Mouse (Mus musculus) neural tube, embryonic 15.5 days (tissue): ENCODE results near the gene Gk2. TPM values are rescaled to one million over a fixed set of nuclear protein-coding genes. Genes with fewer than 3 reads are reported as not detected.

Source experiments
- ATAC-seq: fragments of 200-750 bp; cut with Nextera tagmentation; 2 replicates; pipeline ENCODE4 v1.8.0; 2017; ENCODE audit warnings: mild to moderate bottlenecking, moderate TSS enrichment, moderate library complexity; ENCODE audit not compliant: low FRiP score
- H3K27ac ChIP-seq: fragments of 300-500 bp; sonication (generic); replicated peaks from 2 replicates; pipeline ENCODE4 v1.5.1; 2015; ENCODE audit warnings: mild to moderate bottlenecking, inconsistent platforms
- H3K27me3 ChIP-seq: fragments of 300-500 bp; sonication (generic); replicated peaks from 2 replicates; pipeline ENCODE4 v1.6.1; 2015; ENCODE audit warnings: inconsistent platforms
- H3K36me3 ChIP-seq: fragments of 300-500 bp; sonication (generic); 2 replicates; pipeline ENCODE4 v1.6.1; 2015; ENCODE audit warnings: inconsistent platforms
- H3K4me1 ChIP-seq: fragments of 300-500 bp; sonication (generic); 2 replicates; pipeline ENCODE4 v1.6.1; 2015; ENCODE audit warnings: inconsistent platforms
- H3K4me2 ChIP-seq: fragments of 300-500 bp; sonication (generic); 2 replicates; pipeline ENCODE4 v1.6.1; 2015; ENCODE audit warnings: inconsistent platforms, mild to moderate bottlenecking, moderate library complexity
- H3K4me3 ChIP-seq: fragments of 300-500 bp; sonication (generic); replicated peaks from 2 replicates; pipeline ENCODE4 v1.5.1; 2015; ENCODE audit warnings: mild to moderate bottlenecking, inconsistent platforms
- H3K9ac ChIP-seq: fragments of 300-500 bp; sonication (generic); replicated peaks from 2 replicates; pipeline ENCODE4 v1.6.1; 2015; ENCODE audit warnings: mild to moderate bottlenecking, inconsistent platforms
- H3K9me3 ChIP-seq: fragments of 300-500 bp; sonication (generic); replicated peaks from 2 replicates; pipeline ENCODE4 v1.6.1; 2016; ENCODE audit warnings: inconsistent platforms
- WGBS: fragments of 180-500 bp; shearing (Covaris S2); methylation state at CpG from one replicate; pipeline ENCODE4 v1.1.7; 2015; ENCODE audit warnings: mixed read lengths; 5-methylcytosine and 5-hydroxymethylcytosine counted together
- polyA plus RNA-seq: library from polyadenylated mRNA; unstranded; fragments of >200 nt; fragmentation: Nextera tagmentation; extraction: Ambion mirVana; gene quantifications from 2 replicates; pipeline ENCODE4 v1.2.1, GENCODE M21; 2015

The Gk2 gene
- not detected in 2 replicates for polyA plus RNA-seq

DNA sequence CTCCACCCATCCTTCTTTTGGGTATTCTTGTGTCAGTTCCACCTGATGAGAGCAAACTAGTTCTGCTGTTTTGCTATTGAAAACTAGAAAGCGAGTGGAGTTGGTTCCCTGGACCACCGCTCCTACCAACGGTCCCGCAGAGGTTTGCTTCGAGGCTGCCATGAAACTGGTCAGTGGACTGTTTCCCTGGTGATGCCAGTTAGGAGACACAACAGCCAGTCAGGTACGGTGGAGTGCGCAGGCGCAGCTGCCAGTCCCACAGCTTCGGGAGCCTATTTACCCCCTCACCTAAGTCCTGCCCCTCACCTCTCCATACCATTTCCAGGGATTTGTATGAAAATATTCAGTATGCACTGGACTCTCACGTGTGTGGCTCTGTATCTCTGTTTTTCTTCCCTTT is at the start of gene Gk2:
Gene Gk2, minus strand, starts transcription at position 206 of the 400 bp plus-strand sequence.
- H3K4me2 ChIP-seq = no peak within 1 kb of the TSS
- H3K27me3 ChIP-seq = no peaks in the 10 kb centered on the region
- no peaks in the 10 kb centered on the region for H3K36me3 ChIP-seq
- no peak within 1 kb of the TSS for H3K9ac ChIP-seq
- H3K9me3 ChIP-seq = no peaks in the 10 kb centered on the region
- H3K4me1 ChIP-seq = no peaks in the 10 kb centered on the region
- no peak for ATAC-seq
- WGBS = 95% methylated on average over 10 of the region's 10 CpGs
- no peak within 1 kb of the TSS for H3K4me3 ChIP-seq
- H3K27ac ChIP-seq = no peak within 1 kb of the TSS

DNA sequence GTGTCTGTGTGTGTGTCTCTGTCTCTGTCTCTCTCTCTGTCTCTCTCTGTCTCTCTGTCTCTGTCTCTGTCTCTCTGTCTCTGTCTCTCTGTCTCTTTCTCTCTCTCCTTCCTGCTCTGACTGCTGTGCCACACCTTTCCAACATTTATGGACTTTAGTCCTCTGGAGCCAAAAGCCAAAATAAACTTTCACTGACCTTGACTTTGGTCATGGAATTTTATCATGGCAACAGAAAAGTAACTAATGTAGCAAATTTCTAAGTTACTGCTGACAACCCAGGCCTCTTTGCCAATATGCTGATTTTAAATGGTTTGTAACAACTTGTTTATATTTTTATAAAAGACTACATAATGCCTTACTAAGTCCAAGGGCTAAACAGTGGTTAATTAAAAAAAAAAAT is 41.2 kb upstream of the Gk2 start:
- no peak overlapping the region for H3K4me2 ChIP-seq
- no peak overlapping the region for H3K4me3 ChIP-seq
- no peaks in the 10 kb centered on the region for H3K27me3 ChIP-seq
- no peaks in the 10 kb centered on the region for H3K36me3 ChIP-seq
- H3K9ac ChIP-seq = no peak overlapping the region
- no peaks in the 10 kb centered on the region for H3K4me1 ChIP-seq
- no peaks in the 10 kb centered on the region for H3K9me3 ChIP-seq
- ATAC-seq = no peak
- no peak overlapping the region for H3K27ac ChIP-seq

DNA sequence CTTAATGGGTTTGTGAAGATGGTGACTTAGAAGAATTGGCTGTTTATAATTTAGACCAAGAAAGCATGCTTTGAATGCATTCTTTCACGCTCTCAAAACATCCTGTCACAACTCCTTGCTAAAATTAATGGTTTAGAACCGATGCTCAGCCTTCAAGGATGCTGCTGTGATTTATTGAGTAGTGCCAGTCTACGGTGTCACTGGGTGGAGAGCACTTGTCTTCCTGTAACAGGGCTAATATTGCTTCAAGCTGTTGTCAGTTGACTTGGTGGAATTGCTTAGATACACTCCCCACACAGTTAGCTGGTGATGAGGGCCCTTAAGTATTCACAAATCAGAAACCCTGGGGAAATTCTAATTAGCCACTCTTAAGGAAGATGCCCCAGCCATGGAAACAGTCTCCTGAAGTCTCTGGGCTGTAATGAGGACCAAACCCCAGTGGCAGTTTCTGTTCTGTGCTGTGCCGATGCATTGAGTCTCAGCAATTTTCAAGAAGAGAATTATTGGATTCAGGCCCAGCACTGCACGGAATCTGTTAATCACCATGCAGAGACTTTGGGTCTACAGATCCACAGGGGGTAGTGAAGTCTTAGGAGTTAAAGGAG is 38.8 kb upstream of the Gk2 start:
- H3K4me1 ChIP-seq = no peaks in the 10 kb centered on the region
- no peaks in the 10 kb centered on the region for H3K36me3 ChIP-seq
- H3K27ac ChIP-seq = no peak overlapping the region
- WGBS = 40% methylated on average over 5 of the region's 5 CpGs
- no peak overlapping the region for H3K4me3 ChIP-seq
- H3K9me3 ChIP-seq = no peaks in the 10 kb centered on the region
- no peak overlapping the region for H3K4me2 ChIP-seq
- no peak overlapping the region for H3K9ac ChIP-seq
- H3K27me3 ChIP-seq = no peaks in the 10 kb centered on the region
- no peak for ATAC-seq

- no peaks in the 10 kb centered on the region for H3K36me3 ChIP-seq
- no peak for ATAC-seq
- 89% methylated on average over 5 of the region's 5 CpGs for WGBS
Measured at GRCm38 (mm10) chr5:97493421-97493820, 36.6 kb upstream of the Gk2 start.

DNA sequence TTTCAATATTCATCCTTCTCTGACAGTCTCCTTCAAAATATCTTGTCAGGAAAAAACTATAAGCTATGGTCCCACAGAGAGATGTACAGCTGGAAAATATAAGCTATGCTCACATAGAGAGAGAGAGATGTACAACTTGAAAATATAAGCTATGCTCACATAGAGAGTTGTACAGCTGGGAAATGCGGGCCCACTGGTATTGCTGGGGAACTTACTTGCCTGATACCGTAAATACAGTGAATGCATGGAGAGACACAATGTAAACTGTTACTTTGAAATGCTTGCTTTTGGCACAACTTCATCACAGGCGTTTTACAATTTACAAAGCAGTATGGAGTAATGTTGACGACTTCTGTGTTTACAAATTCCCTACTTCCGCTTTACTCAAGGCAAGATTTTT is 29.3 kb upstream of the Gk2 start:
- no peak overlapping the region for H3K9ac ChIP-seq
- ATAC-seq = no peak
- no peak overlapping the region for H3K27ac ChIP-seq
- no peaks in the 10 kb centered on the region for H3K27me3 ChIP-seq
- no peaks in the 10 kb centered on the region for H3K36me3 ChIP-seq
- no peaks in the 10 kb centered on the region for H3K4me1 ChIP-seq
- H3K9me3 ChIP-seq = no peaks in the 10 kb centered on the region
- 92% methylated on average over 5 of the region's 5 CpGs for WGBS
- H3K4me2 ChIP-seq = no peak overlapping the region
- H3K4me3 ChIP-seq = no peak overlapping the region

More at GRCm38 (mm10) chr5:97493421-97493820, 36.6 kb upstream of the Gk2 start:
- Histone ChIP-seq H3K27ac (no peak overlapping the region), H3K4me1 (no peaks in the 10 kb centered on the region), H3K27me3 (no peaks in the 10 kb centered on the region), H3K4me3 (no peak overlapping the region), H3K9me3 (no peaks in the 10 kb centered on the region), H3K4me2 (no peak overlapping the region), H3K9ac (no peak overlapping the region)

DNA sequence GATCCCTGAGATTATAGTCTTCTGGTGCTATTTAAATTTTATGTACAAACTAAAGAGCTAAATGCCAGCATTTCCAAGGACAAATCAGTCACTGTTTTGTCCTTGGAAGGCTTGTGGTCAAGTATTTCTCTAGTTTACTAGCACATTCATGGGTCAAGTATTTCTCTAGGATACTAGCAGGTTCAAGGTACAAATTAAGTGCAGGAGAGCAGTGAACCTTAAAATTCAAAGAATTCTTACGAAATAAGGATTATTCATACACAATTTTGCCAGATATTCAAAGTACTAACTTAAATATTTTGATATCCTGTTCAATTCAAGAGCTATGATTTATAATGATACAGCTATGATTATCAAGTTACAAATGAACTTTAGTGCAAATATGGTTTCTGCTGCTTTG is 23.2 kb upstream of the Gk2 start:
- 91% methylated on average over 1 of the region's 1 CpGs for WGBS
- no peak overlapping the region for H3K9ac ChIP-seq
- H3K4me2 ChIP-seq = no peak overlapping the region
- no peaks in the 10 kb centered on the region for H3K36me3 ChIP-seq
- no peaks in the 10 kb centered on the region for H3K9me3 ChIP-seq
- ATAC-seq = no peak
- H3K27me3 ChIP-seq = no peaks in the 10 kb centered on the region
- no peak overlapping the region for H3K27ac ChIP-seq
- no peak overlapping the region for H3K4me3 ChIP-seq
- no peaks in the 10 kb centered on the region for H3K4me1 ChIP-seq

GRCm38 (mm10) chr5:97467246-97467645 is 10.4 kb upstream of the Gk2 start:
- Histone ChIP-seq H3K9me3 (no peaks in the 10 kb centered on the region), H3K27ac (no peak overlapping the region; the same call in 1 of the 2 replicates), H3K9ac (no peak overlapping the region), H3K4me2 (no peak overlapping the region), H3K4me3 (no peak overlapping the region), H3K27me3 (no peaks in the 10 kb centered on the region), H3K4me1 (no peaks in the 10 kb centered on the region), H3K36me3 (no peaks in the 10 kb centered on the region)
- no peak for ATAC-seq
- WGBS = 68% methylated on average over 7 of the region's 7 CpGs

- Histone ChIP-seq H3K27me3 (no peaks in the 10 kb centered on the region), H3K9me3 (no peaks in the 10 kb centered on the region), H3K4me2 (no peak overlapping the region), H3K4me3 (no peak overlapping the region), H3K9ac (no peak overlapping the region), H3K27ac (no peak overlapping the region), H3K36me3 (no peaks in the 10 kb centered on the region), H3K4me1 (no peaks in the 10 kb centered on the region)
- whole genome bisulfite sequencing = 64% methylated on average over 10 of the region's 10 CpGs
- ATAC-seq = no peak
Measured at GRCm38 (mm10) chr5:97466430-97467158, 9.8 kb upstream of the Gk2 start.

DNA sequence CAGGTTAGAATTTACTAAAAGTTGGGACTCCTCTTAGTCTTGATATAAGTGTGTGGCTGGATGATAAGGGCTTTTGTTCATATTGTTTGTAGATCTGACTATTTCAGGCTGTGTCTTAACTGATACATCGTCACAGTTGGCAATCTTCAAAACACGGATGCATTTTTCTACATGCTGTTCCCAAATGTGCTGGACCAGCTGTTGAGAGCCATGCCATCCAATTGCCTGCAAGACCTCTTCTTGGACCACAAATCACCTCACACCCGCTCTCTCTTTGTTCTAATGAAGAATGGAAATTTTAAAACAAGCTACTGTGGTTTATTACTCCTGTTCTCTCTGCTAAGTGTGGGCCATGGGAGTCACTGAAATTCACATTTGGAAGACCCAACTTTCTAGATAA is 9.1 kb upstream of the Gk2 start:
- no peaks in the 10 kb centered on the region for H3K36me3 ChIP-seq
- no peak overlapping the region for H3K4me3 ChIP-seq
- no peak for ATAC-seq
- no peaks in the 10 kb centered on the region for H3K4me1 ChIP-seq
- H3K4me2 ChIP-seq = no peak overlapping the region
- WGBS = 61% methylated on average over 3 of the region's 3 CpGs
- H3K9ac ChIP-seq = no peak overlapping the region
- no peaks in the 10 kb centered on the region for H3K9me3 ChIP-seq
- H3K27ac ChIP-seq = no peak overlapping the region
- no peaks in the 10 kb centered on the region for H3K27me3 ChIP-seq

GRCm38 (mm10) chr5:97462856-97463255 is 6.0 kb upstream of the Gk2 start:
- H3K9me3 ChIP-seq = no peaks in the 10 kb centered on the region
- H3K4me3 ChIP-seq = no peak overlapping the region
- ATAC-seq = no peak
- H3K27me3 ChIP-seq = no peaks in the 10 kb centered on the region
- WGBS = 82% methylated on average over 3 of the region's 3 CpGs
- no peaks in the 10 kb centered on the region for H3K4me1 ChIP-seq
- no peaks in the 10 kb centered on the region for H3K36me3 ChIP-seq
- H3K27ac ChIP-seq = no peak overlapping the region
- no peak overlapping the region for H3K9ac ChIP-seq
- H3K4me2 ChIP-seq = no peak overlapping the region

GRCm38 (mm10) chr5:97451451-97451850 is 5.4 kb downstream of the Gk2 start:
- H3K4me1 ChIP-seq = no peaks in the 10 kb centered on the region
- H3K4me3 ChIP-seq = no peak overlapping the region
- H3K9ac ChIP-seq = no peak overlapping the region
- no peak for ATAC-seq
- no peak overlapping the region for H3K4me2 ChIP-seq
- no peaks in the 10 kb centered on the region for H3K9me3 ChIP-seq
- no peaks in the 10 kb centered on the region for H3K36me3 ChIP-seq
- 90% methylated on average over 4 of the region's 4 CpGs for WGBS
- H3K27me3 ChIP-seq = no peaks in the 10 kb centered on the region
- no peak overlapping the region for H3K27ac ChIP-seq

GRCm38 (mm10) chr5:97444191-97444590 is 12.6 kb downstream of the Gk2 start:
- 12% methylated on average over 1 of the region's 1 CpGs for WGBS
- Histone ChIP-seq H3K4me3 (no peak overlapping the region), H3K4me2 (no peak overlapping the region), H3K9me3 (no peaks in the 10 kb centered on the region), H3K27me3 (no peaks in the 10 kb centered on the region), H3K36me3 (no peaks in the 10 kb centered on the region), H3K27ac (no peak overlapping the region), H3K4me1 (no peaks in the 10 kb centered on the region), H3K9ac (no peak overlapping the region)
- ATAC-seq = no peak
